Mouse (Mus musculus): Measurements from ENCODE around the gene Odf3.

Gene Odf3

DNA sequence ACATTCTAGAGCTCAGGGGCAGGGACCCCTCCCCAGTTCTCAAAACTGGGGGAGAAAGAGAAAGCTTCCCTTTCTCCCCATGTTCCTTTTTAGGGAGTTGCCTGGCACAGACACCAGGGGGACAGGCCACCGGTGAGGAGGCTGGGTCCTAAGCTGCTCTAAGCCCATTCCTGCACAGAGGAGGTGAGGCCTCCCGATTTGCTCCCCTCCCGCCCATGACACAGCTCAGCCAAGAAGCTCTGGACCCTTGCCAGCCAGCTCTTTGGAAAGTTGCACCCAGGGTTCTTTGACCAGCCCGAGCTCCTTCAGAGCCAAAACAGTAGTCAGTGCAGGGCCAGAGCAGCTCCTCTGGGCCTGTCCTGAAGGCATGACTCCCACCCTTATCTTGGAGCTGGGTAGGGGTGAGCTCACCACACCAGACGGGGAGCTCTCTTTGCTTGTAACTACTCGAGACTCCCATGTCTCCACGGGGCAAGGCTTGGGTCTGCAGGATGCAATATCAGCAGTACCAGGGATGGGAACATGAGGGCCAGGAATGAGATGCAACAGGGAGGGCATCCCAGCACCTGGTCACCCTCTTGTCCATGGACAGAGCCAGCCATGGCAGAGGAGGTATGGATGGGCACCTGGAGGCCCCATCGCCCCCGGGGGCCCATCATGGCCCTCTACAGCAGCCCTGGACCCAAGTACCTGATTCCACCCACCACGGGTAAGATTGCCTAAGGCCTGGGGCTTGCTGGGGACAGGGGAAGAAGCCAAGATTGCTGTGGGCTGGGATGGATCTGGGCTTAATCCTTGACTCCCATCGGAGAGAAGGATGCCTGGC lies at the start of gene Odf3:
Gene Odf3, plus strand, starts transcription at position 51 of the 826 bp plus-strand sequence.
- peak; percentile 42 for DNase-seq

DNA sequence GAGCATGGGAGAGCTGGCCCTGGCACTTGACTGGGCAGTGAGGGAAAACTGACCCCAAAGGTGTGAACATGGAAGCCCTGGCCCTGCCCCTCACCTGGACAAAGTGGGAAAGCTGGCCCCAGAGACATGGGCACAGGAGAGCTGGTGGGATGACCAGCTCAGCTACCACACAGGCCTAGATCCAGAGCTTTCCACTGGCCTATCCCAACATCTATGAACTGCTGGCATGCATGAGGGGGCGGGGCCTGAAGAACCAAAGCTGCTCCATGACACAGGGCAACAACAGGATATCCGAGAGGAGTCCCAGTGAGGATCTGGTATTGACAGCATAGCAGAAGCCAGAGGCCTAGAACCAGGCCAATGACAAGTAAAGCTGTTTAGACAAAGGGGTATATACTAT lies 49.4 kb upstream of the Odf3 start:
- no peak for DNase-seq

DNA sequence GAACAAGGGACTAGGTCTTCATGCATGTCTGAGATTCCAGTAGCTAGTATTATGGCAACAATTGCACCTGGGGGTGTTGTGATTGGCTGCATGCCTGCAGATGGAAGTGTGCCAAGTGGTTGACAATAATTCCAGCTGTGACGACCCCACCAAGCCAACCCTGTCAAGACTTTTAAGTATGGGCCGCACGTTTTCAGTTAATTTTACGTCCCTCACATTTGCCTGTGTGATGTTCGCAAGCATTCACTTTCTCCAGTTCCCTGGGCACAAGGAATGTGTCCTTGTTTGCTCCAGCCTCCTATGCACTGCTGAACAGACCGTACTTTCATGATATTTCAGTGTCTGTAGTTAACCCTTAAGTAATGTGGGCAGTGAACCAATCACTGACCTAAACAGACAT lies 45.0 kb upstream of the Odf3 start:
- DNase-seq = no peak

DNA sequence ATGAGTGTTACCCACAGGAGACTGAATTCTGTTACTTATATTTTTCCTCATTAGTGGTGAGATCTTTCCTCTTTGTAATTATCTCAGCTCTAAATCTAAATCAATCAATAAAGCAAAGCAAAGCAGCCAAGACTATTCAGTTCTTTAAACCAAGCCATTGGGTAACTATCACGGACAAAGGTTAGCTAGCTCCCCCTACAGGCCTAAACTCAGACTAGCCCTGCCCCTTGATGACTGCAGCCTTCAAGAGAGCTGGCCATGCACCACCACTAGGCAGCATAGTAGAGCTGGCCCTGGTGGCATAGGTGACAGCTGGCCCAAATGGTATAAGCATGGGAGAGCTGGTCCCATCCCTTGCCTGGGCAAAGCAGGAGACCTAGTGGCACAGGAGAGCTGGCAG lies 41.9 kb upstream of the Odf3 start:
- DNase-seq = peak; percentile 77

DNA sequence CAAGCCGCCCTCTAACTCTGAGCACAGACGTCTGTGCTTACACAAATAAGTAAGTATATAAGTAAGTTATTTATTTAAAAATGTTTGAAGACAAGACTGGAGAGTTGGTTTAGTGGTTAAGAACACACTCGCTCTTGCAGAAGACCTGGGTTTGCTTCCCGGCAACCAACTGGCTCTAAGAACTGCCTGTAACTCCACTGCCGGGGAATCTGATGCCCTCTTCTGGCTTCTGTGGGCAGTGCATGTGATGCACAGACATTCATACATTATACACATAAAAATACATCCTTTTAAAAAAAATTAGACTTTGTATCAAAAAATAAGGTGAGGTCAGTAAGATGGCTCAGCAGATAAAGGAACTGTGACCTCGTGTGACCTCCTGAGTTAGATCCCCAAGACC lies 37.1 kb upstream of the Odf3 start:
- DNase-seq = no peak

DNA sequence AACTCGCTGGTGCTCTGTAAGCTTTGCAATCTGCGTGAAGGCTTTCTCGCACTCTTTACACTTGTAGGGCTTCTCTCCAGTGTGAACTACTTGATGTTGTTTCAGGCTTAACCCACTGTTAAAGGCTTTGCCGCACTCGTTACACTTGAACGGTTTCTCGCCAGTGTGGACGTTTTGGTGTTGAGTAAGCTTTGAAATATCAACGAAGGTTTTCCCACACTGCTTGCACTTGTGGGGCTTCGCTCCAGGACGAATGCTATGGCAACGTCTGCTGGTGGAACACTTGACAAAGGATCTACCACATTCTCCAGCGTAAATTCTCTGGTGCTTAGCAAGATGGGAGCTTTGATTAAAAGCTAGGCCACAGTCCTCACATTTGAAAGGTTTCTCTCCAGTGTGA lies 35.9 kb upstream of the Odf3 start:
- DNase-seq = no peak

DNA sequence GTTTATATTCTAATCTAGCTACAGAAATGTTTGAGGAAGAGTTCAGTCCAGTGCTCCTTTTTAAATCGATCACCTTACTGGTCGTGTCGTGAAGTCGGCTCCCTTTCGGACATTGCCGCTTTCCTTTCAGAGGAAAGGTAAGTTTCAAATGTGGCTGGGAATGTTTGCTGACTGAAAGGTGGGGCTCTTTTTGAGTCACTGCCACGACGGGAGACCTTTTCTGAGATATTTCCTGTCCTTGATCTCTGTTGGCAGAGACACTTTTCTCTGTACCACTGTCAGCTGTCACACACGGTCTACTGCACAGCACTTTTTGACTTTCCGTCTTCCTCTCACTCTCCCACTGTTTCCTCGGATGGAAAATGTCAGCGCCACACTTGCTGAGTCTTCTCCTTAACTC lies 34.8 kb upstream of the Odf3 start:
- no peak for DNase-seq

DNA sequence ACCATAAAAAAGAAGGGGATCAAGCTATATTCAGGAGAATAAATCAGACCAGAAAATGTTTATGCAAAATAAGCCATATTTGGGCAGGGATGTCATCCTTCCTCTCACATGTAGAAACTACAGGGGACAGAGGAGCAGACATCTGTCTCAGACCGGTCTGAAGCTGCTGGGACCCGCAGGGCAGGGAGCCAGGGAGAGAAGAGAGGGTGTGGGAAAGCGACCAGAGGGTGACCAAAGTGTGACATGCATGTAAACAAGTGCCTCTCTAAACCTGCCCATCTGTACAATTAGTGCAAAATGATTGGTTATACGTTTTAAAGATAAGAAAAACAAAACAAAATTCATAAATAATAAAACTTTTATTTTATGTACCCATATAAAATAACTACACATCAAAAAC lies 27.4 kb upstream of the Odf3 start:
- DNase-seq = no peak

DNA sequence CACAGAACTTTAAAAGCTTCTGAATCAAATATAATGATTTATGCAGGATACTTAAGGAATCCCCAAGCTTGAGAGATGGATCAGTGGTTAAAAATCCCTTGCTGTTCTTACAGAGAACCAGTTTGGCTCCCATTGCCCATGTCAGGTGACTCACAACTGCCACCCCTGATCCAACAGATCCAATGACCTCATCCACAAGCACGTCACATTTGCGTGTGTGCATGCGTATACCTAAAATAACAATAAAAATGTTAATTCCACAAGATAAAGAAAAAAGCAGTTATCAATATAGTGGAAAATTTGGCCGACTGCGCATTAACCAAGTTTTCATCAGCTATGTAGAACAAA lies 26.3 kb upstream of the Odf3 start:
- DNase-seq = no peak

DNA sequence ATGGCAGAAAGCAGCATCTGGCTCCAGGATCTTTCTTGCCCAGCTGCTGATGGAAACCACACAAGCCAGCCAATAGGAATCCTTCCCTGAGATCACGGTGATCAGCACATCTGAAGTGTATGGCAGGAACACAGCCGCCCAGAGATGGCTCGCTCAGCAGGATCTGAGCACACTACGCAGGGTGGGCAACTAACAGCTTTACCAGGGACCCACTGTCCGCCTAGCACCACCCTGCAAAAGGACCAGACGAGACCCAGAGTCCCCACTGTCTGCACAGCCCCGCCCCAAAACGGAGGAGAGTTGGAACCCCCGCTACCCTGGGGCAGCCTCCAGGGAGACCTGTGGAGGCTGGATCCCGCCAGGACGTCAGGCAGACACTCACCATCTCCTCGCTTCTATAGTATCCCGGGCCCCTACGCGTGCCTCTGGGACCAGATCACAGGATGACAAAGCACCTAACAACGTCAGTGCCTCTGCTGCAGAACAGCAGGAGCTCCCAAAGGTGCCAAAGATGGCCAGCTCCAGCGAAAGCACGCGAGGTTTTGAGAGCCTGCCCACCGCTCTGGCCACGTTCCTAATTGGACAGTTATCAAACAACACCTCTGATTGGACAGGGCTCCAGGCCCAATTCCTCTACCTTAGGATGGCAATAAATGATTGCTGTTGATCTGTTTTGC lies 25.8 kb upstream of the Odf3 start, which contains the start of gene Zfp941:
Gene Zfp941, minus strand, starts transcription at position 526 of the 677 bp plus-strand sequence.
- DNase-seq = peak; percentile 33

DNA sequence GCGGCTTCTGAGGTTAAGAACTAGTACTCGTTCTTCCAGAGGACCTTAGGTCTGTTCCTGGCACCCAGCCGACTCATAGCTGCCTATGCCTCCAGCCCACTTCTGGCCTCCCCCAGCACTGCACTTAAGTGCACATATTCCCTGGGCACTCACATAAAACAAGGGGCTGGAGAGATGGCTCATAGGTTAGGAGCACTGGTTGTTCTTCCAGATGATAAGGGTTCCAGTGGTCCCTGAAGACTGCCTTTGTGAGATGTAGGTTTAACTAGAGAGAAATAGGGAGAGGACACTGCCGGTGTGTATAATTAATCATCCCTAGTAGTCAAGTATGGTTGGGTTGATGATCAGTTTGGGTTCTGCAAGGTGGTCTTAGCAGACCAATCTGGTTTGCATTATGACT lies 24.9 kb upstream of the Odf3 start:
- no peak for DNase-seq

DNA sequence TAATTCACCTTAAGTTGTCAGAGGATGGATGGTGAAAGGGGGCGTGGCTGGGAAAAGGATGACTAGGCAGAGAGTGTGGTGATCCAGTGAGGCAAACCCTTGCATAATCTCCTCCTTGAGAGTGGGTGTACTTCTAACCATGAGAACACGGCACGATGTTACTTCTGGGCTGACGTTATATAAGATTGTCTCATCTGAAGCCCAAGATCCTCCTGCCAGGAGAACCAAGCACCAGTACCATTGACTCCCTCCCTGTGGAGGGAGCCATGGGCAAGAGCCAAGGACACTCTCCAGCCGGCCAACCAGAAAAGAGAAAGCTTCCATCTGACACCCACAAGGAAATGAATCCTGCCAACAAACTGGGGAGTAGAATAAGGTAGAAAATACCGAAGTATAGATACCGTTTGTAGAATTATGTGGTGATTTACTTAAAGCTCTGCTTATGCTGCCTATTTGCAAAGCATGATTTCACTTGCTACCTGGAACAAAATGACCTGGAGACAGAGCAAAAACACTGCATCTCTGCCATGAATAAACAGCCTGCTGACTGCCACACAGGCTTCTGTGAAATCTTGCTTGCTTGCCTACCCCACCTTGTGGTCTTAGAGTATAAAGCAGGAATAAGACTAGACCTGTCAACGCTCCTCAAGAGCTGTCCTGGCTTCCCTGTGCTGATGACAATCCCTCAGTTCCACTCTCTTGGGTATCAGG lies 19.3 kb upstream of the Odf3 start:
- peak; percentile 73 for DNase-seq

DNA sequence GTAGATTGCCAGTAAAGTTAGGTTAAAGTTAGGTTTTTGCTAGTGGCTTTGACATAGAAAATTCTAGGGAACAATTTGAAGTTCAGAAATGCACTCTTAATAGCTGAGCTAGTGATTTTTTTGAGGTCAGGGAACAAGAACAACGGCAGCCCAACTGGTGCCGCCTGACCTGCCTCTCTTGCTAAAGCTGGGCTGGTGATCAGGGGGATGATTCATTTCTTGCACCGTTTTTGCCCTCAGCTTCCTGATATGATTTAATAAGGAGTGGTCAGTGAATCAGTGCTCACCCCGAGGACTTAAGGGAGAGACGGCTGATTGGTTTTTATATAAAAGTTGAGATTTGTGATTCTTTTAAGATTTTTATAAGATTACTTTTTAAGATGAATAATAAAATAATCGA lies 16.2 kb upstream of the Odf3 start:
- no peak for DNase-seq

DNA sequence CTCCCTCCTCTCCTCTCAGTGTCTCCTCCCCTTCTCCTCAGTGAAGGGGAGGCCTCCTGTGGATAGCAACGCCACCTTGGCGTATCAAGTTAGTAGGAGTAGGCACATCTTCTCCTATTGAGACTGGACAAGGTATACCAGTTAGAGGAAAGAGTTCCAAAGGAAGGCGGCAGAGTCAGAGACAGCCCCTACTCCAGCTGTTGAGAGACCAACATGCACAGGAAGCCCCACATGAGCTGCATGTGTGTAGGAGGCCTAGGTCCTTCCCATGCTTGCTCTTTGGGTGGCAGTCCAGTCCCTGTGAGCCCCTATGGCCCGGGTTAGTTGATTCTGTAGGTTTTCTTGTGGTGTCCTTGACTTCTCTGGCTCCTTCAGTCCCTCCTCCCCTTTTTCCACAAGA lies 14.3 kb upstream of the Odf3 start:
- no peak for DNase-seq

DNA sequence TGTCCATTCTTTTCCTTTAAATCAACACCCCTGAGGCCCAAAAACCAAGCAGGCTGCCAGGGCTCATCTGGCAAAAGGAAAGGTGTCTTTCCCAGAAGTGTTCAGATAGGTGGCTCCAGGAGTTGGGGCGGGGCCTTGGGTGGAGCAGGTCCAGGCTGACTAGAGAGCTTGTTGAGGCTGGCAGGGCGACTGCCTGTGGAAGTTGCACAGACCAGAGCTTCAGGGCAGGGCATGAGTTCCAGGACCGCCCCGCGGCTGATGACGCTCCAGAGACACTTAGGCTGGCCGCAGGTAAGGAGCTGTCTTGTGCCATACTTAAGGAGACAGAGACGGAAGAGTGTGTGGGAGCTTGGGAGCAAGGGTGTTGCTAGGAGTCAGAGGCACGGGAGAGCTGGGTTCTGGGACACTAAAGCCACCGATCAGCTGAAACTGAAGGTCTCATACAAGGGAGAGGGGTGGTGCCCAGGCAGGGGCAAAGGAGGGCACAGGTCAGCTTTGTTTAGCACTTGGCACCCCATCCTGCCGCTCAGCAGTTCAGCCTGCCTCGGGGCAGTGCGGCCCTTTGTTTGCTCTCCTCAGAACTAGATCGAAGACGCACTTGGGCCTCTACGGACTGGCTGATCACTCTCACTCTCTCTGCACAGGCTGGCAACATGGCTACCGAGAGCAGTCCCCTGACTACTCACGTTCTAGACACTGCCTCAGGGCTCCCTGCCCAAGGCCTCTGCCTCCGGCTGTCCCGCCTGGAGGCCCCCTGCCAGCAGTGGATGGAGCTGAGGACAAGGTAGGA lies 12.4 kb upstream of the Odf3 start, which contains the start of gene Urah:
Gene Urah, plus strand, starts transcription at position 51 of the 790 bp plus-strand sequence.
- DNase-seq = peak; percentile 81

DNA sequence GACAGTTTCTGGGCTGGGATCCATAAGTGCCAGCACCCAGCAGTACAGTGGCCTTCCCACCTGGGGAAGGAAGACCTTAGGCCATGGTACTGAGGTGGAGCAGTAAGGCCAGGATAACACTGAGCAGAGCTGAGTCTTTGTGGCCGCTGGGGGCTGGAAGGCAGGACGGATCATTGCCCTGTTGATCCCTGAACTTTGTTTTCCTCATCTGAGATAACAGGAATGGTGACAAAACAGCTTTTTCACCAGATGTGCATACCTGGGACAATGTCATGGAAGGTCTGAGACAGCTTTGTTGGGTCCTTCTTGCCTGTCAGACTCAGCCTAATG lies 11.9 kb upstream of the Odf3 start:
- DNase-seq = no peak

DNA sequence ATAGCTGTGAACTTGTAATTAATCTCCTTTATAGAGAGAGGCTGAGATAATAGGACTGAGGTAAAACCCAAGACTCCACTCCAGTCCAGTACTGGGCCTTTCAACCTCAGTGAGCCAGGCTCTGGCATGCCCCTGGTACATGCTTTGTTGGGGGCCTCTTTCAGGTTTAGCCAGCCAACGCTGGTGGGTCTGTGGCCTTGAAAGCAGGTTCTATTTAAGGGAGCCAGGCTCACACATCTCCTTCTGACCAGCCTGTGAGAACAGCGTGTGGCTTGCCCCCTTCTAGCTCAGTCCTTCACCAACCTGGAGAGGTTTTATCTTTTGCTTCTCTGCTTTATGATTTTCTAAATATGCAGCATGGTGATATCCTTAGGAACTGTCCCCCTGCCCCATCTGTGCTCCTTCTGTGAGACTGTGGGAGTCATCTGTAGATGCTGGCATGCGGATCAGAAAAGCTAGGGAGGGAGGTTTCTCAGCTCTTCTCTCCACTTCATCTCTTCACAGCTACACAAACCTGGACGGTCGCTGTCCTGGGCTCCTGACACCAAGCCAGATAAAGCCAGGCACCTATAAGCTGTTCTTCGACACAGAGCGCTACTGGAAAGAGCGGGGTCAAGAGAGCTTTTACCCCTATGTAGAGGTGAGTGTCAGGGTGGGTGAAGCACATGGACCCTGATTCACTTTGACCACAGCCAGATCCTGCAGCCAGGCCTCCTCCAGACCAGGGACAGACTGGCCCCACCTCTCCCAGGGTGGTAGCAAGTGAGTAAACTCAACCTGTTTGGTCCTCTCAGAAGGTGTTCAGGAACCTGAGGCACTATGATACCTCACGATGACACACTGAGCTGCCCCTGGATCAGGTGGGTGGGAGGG lies 11.1 kb upstream of the Odf3 start:
- DNase-seq = no peak

DNA sequence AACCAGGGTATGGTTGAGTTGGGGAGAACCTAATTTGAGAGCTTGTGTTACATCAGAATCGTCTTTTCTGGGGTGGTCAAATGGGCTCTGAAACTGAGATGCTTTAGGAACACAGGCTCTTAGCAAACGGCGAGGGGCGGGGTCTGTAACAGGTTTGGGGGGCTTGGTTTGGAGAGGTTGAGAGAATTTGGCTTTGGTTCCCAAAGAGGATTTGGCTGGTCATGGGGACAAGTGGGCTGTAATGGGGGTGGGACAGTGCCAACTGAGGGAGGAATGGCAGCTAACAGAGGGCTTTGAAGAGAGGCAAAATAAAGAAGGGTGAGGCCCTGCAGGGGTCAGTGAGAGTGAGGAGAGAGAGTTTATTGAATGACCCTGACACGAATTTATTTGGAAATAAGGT lies 8.0 kb upstream of the Odf3 start:
- DNase-seq = no peak

DNA sequence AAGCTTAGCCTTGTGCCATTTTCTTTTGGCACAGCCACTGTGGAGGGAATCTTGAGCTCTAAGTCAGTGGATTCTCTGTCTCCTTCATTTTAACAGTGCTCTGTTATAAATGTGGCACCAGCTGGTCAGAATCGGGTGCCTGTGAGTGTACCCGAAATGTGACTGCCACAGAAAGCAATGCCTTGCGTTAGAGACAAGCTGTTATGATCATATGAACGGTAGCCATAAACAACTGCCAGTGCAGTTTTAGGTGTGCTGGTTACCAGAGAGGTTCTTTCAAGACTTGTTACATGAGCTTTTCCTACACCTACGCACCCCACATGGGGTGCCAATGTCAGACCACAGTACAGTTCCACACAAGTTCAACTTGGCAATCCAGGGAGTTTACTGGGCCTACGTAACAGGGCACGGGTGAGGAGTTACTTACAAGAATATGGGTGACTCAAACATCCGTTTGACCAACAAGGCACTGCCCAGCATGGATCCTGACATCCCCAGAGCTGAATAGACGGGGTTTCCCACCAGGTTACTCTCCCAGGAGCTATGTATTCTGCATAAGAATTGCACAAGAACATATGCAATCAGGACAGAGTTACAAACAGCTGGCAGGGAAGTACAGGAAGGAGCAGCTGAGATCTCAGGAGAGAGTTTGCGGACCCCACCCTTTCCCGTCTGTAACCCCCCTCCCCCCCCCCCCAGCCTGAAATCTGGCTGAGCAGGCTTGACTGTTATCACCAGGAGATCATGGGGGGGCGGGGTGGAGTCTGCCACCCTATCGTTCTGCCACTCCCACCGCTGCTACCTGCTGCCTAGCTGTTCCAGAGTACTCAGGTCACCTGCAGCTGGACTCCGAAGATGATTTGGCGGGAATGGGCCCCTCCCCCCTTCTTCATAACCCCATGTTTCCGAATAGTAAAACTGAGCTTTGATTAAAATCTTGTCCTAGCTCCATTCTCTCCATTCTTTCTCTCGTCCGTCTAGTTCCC lies 6.6 kb upstream of the Odf3 start:
- peak; percentile 41 for DNase-seq

DNA sequence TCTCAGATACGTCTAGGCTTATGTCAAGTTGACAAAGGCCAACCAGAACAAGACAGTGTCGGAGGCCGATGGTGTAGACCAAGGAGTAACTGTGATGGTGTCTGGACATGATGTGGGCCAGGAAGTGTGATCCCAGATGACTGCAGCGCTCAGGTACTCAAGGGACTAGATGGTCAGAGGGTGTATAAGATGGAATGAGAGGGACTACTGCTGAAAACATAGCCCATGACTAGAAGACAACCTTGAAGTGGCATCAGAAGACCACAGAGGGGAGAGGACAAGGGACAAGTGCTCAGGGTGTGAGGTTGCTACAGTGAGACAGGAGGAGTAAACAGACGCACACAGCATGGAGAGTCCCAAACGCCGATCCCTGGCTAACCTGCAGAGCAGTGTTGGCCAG lies 3.8 kb upstream of the Odf3 start:
- no peak for DNase-seq
